Mouse (Mus musculus): ENCODE measurements at regions not wholly inside any gene's neighbourhood (a gene's known extent, or its start where the extent isn't known, plus 50 kb on each side); places are given as distances from the start of the nearest gene placed in this dataset.

- Histone ChIP-seq H3K27me3 (ENCODE audit: control insufficient read depth, insufficient read depth, low read length, poor library complexity, severe bottlenecking) (no peaks in the 10 kb centered on the region), H3K36me3 (ENCODE audit: control insufficient read depth, insufficient read depth, low read length, poor library complexity, severe bottlenecking) (no peaks in the 10 kb centered on the region)
- DNase-seq (ENCODE audit: low read depth, low spot score): no peak
These were observed 126.0 kb upstream of the 4930583I09Rik start for GRCm38 (mm10) chr17:64961887-64962286.

GRCm38 (mm10) chr17:64957495-64957894 lies 121.6 kb upstream of the 4930583I09Rik start:
- Histone ChIP-seq H3K27me3 (ENCODE audit: control insufficient read depth, insufficient read depth, low read length, poor library complexity, severe bottlenecking) (no peaks in the 10 kb centered on the region), H3K36me3 (ENCODE audit: control insufficient read depth, insufficient read depth, low read length, poor library complexity, severe bottlenecking) (no peaks in the 10 kb centered on the region)
- no peak for DNase-seq (ENCODE audit: low read depth, low spot score)

- no peak for DNase-seq (ENCODE audit: low read depth, low spot score)
- no peaks in the 10 kb centered on the region for H3K27me3 ChIP-seq (ENCODE audit: control insufficient read depth, insufficient read depth, low read length, poor library complexity, severe bottlenecking)
- H3K36me3 ChIP-seq (ENCODE audit: control insufficient read depth, insufficient read depth, low read length, poor library complexity, severe bottlenecking): no peaks in the 10 kb centered on the region
These were observed 120.6 kb upstream of the 4930583I09Rik start for GRCm38 (mm10) chr17:64956506-64956905.

GRCm38 (mm10) chr17:64953275-64953674 lies 117.4 kb upstream of the 4930583I09Rik start:
- DNase-seq (ENCODE audit: low read depth, low spot score): no peak
- no peaks in the 10 kb centered on the region for H3K27me3 ChIP-seq (ENCODE audit: control insufficient read depth, insufficient read depth, low read length, poor library complexity, severe bottlenecking)
- H3K36me3 ChIP-seq (ENCODE audit: control insufficient read depth, insufficient read depth, low read length, poor library complexity, severe bottlenecking): no peaks in the 10 kb centered on the region

GRCm38 (mm10) chr17:64951625-64951940 lies 115.7 kb upstream of the 4930583I09Rik start:
- Histone ChIP-seq H3K36me3 (ENCODE audit: control insufficient read depth, insufficient read depth, low read length, poor library complexity, severe bottlenecking) (no peaks in the 10 kb centered on the region), H3K27me3 (ENCODE audit: control insufficient read depth, insufficient read depth, low read length, poor library complexity, severe bottlenecking) (no peaks in the 10 kb centered on the region)
- DNase-seq (ENCODE audit: low read depth, low spot score): no peak

GRCm38 (mm10) chr17:64950802-64951624 lies 115.1 kb upstream of the 4930583I09Rik start:
- Histone ChIP-seq H3K27me3 (ENCODE audit: control insufficient read depth, insufficient read depth, low read length, poor library complexity, severe bottlenecking) (no peaks in the 10 kb centered on the region), H3K36me3 (ENCODE audit: control insufficient read depth, insufficient read depth, low read length, poor library complexity, severe bottlenecking) (no peaks in the 10 kb centered on the region)
- DNase-seq (ENCODE audit: low read depth, low spot score): no peak

- Histone ChIP-seq H3K36me3 (ENCODE audit: control insufficient read depth, insufficient read depth, low read length, poor library complexity, severe bottlenecking) (no peaks in the 10 kb centered on the region), H3K27me3 (ENCODE audit: control insufficient read depth, insufficient read depth, low read length, poor library complexity, severe bottlenecking) (no peaks in the 10 kb centered on the region)
- DNase-seq (ENCODE audit: low read depth, low spot score): no peak
These were observed 107.3 kb upstream of the 4930583I09Rik start for GRCm38 (mm10) chr17:64943213-64943612.

- Histone ChIP-seq H3K36me3 (ENCODE audit: control insufficient read depth, insufficient read depth, low read length, poor library complexity, severe bottlenecking) (no peaks in the 10 kb centered on the region), H3K27me3 (ENCODE audit: control insufficient read depth, insufficient read depth, low read length, poor library complexity, severe bottlenecking) (no peaks in the 10 kb centered on the region)
- no peak for DNase-seq (ENCODE audit: low read depth, low spot score)
These were observed 105.7 kb upstream of the 4930583I09Rik start for GRCm38 (mm10) chr17:64941555-64941954.

GRCm38 (mm10) chr17:64935683-64936082 lies 99.8 kb upstream of the 4930583I09Rik start:
- no peaks in the 10 kb centered on the region for H3K36me3 ChIP-seq (ENCODE audit: control insufficient read depth, insufficient read depth, low read length, poor library complexity, severe bottlenecking)
- no peaks in the 10 kb centered on the region for H3K27me3 ChIP-seq (ENCODE audit: control insufficient read depth, insufficient read depth, low read length, poor library complexity, severe bottlenecking)
- DNase-seq (ENCODE audit: low read depth, low spot score): no peak

GRCm38 (mm10) chr17:64934411-64934810 lies 98.5 kb upstream of the 4930583I09Rik start:
- H3K36me3 ChIP-seq (ENCODE audit: control insufficient read depth, insufficient read depth, low read length, poor library complexity, severe bottlenecking): no peaks in the 10 kb centered on the region
- no peaks in the 10 kb centered on the region for H3K27me3 ChIP-seq (ENCODE audit: control insufficient read depth, insufficient read depth, low read length, poor library complexity, severe bottlenecking)
- no peak for DNase-seq (ENCODE audit: low read depth, low spot score)

- no peaks in the 10 kb centered on the region for H3K27me3 ChIP-seq (ENCODE audit: control insufficient read depth, insufficient read depth, low read length, poor library complexity, severe bottlenecking)
- H3K36me3 ChIP-seq (ENCODE audit: control insufficient read depth, insufficient read depth, low read length, poor library complexity, severe bottlenecking): no peaks in the 10 kb centered on the region
- no peak for DNase-seq (ENCODE audit: low read depth, low spot score)
These were observed 95.1 kb upstream of the 4930583I09Rik start for GRCm38 (mm10) chr17:64930816-64931428.

GRCm38 (mm10) chr17:64923762-64924161 lies 87.9 kb upstream of the 4930583I09Rik start:
- Histone ChIP-seq H3K36me3 (ENCODE audit: control insufficient read depth, insufficient read depth, low read length, poor library complexity, severe bottlenecking) (no peaks in the 10 kb centered on the region), H3K27me3 (ENCODE audit: control insufficient read depth, insufficient read depth, low read length, poor library complexity, severe bottlenecking) (no peaks in the 10 kb centered on the region)
- DNase-seq (ENCODE audit: low read depth, low spot score): no peak

GRCm38 (mm10) chr17:64922235-64922634 lies 86.4 kb upstream of the 4930583I09Rik start:
- H3K36me3 ChIP-seq (ENCODE audit: control insufficient read depth, insufficient read depth, low read length, poor library complexity, severe bottlenecking): no peaks in the 10 kb centered on the region
- H3K27me3 ChIP-seq (ENCODE audit: control insufficient read depth, insufficient read depth, low read length, poor library complexity, severe bottlenecking): no peaks in the 10 kb centered on the region
- no peak for DNase-seq (ENCODE audit: low read depth, low spot score)

- Histone ChIP-seq H3K36me3 (ENCODE audit: control insufficient read depth, insufficient read depth, low read length, poor library complexity, severe bottlenecking) (no peaks in the 10 kb centered on the region), H3K27me3 (ENCODE audit: control insufficient read depth, insufficient read depth, low read length, poor library complexity, severe bottlenecking) (no peaks in the 10 kb centered on the region)
- no peak for DNase-seq (ENCODE audit: low read depth, low spot score)
These were observed 84.4 kb upstream of the 4930583I09Rik start for GRCm38 (mm10) chr17:64920236-64920635.

GRCm38 (mm10) chr17:64917830-64918229 lies 82.0 kb upstream of the 4930583I09Rik start:
- DNase-seq (ENCODE audit: low read depth, low spot score): no peak
- H3K36me3 ChIP-seq (ENCODE audit: control insufficient read depth, insufficient read depth, low read length, poor library complexity, severe bottlenecking): no peaks in the 10 kb centered on the region
- no peaks in the 10 kb centered on the region for H3K27me3 ChIP-seq (ENCODE audit: control insufficient read depth, insufficient read depth, low read length, poor library complexity, severe bottlenecking)

Measured in splenic B cell, adult 2 months (primary cell).